Mouse (Mus musculus): ENCODE data around the gene Serf1.
"Not testable (repeated sequence)": the region's sequence is repeated elsewhere in the genome, so short reads cannot be mapped to it uniquely, and the experiment has no call there.

Serf1 gene

GRCm38 (mm10) chr13:100107652-100108472 is at the start of gene Serf1:
TSS of gene Serf1 (plus strand) at chr13:100108012.
- peak; percentile 79 to 92 for DNase-seq

GRCm38 (mm10) chr13:100063936-100064335 is 43.9 kb upstream of the Serf1 start:
- no peak for DNase-seq

GRCm38 (mm10) chr13:100067821-100068220 is 40.0 kb upstream of the Serf1 start:
- DNase-seq = no peak

GRCm38 (mm10) chr13:100071473-100071872 is 36.3 kb upstream of the Serf1 start:
- DNase-seq = no peak

- no peak for DNase-seq
Measured at GRCm38 (mm10) chr13:100098808-100099207, 9.0 kb upstream of the Serf1 start.

GRCm38 (mm10) chr13:100103052-100103658 is 4.7 kb upstream of the Serf1 start:
- no peak for DNase-seq

GRCm38 (mm10) chr13:100103748-100104254 is 4.0 kb upstream of the Serf1 start, which contains the start of gene Bdp1:
TSS of gene Bdp1 (minus strand) at chr13:100104070.
- DNase-seq = peak; percentile 95 to 97

GRCm38 (mm10) chr13:100112218-100112972 is 4.6 kb downstream of the Serf1 start:
- peak in 1 of 2 experiments; percentile 41 for DNase-seq

- DNase-seq = no peak
Measured at GRCm38 (mm10) chr13:100123970-100124369, 16.2 kb downstream of the Serf1 start.

- DNase-seq = peak; percentile 96 to 97
Measured at GRCm38 (mm10) chr13:100124423-100125257, 16.8 kb downstream of the Serf1 start, which contains the start of gene Smn1. TSS of gene Smn1 (plus strand) at chr13:100124852.

- no peak for DNase-seq
Measured at GRCm38 (mm10) chr13:100125258-100125643, 17.4 kb downstream of the Serf1 start.

- no peak for DNase-seq
Measured at GRCm38 (mm10) chr13:100141646-100142314, 34.0 kb downstream of the Serf1 start.

GRCm38 (mm10) chr13:100152659-100153058 is 44.8 kb downstream of the Serf1 start:
- no peak for DNase-seq

GRCm38 (mm10) chr13:100156624-100157023 is 48.8 kb downstream of the Serf1 start:
- DNase-seq = no peak

GRCm38 (mm10) chr13:100161171-100161870 is 53.5 kb downstream of the Serf1 start:
- DNase-seq = not testable (repeated sequence)

GRCm38 (mm10) chr13:100162467-100162866 is 54.7 kb downstream of the Serf1 start:
- DNase-seq = not testable (repeated sequence)

Data from kidney, postnatal 36 days (tissue).